Mouse (Mus musculus) thymus, postnatal 4 days (tissue): Measurements from ENCODE around the gene Atp5l.
"Not testable (repeated sequence)": the region's sequence is repeated elsewhere in the genome, so short reads cannot be mapped to it uniquely, and the experiment has no call there.

ENCODE experiments used
- DNase-seq: peaks from one replicate; pipeline ENCODE4 v3.0.0; 2021

Atp5l gene

GRCm38 (mm10) chr9:44920374-44921122 lies at the start of gene Atp5l:
TSS of gene Atp5l (minus strand) at chr9:44920742.
- peak; percentile 86 for DNase-seq

GRCm38 (mm10) chr9:44969450-44969849 lies 48.9 kb upstream of the Atp5l start:
- DNase-seq: no peak

DNA sequence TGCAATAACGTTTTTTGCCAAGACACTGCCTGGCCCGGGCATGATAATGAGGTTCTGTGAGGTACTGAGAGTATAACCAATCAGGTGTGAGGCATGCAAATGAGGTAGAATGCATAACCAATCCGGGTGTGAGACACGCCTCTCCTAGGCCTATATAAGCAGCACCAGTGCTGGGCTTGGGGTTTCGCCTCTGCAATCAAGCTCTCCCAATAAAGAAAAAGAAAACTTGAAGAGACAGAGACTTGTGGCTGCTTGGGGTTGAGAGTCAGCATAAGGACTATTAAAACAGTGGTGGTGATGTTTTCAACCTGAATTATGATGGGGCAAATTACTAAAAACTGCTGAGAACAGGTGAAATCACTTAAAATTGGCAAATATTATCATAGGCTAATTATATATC lies 47.2 kb upstream of the Atp5l start:
- DNase-seq: not testable (repeated sequence)

DNA sequence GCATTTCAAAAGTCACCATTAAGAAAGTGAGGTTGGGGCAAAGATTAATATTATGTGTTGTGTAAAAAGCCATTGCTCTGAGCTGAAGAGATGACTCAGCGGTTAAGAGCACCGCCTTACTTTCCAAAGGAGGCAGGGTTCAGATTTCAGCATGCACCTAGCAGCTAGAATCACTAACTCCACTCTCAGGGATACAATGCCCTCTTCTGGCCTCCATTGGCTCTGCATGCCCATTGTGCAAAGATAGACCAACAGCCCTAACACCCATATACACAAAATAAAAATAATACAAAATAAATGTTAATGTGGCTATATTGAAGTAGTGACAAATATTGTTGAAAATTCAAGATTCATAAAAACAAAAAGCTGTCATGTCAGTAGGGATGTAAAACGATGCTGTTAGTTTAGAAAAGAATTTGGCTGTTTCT lies 46.3 kb upstream of the Atp5l start:
- peak; percentile 90 for DNase-seq

GRCm38 (mm10) chr9:44965833-44966466 lies 45.4 kb upstream of the Atp5l start:
- DNase-seq: no peak

- peak; percentile 99 for DNase-seq
These were observed 44.7 kb upstream of the Atp5l start, which contains the start of gene Ube4a for GRCm38 (mm10) chr9:44965126-44965832. TSS of gene Ube4a (minus strand) at chr9:44965600.

DNA sequence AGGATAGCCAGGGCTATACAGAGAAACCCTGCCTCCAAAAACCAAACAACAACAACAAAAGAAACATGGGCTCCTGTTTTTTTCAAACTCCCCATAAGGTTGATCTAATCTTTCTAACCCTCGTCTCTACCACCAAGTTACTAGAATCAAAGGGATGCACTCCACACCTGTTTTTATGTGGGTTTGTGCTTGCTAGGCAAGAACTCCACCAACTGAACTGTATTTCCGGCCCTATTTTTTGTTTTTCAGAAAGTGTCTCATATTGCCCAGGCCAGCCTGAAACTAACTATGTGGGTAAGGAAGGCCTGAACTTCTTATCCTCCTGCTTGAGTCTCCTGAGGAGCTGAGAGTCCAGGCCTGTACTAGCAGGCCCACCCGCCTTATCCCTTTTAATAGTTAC lies 33.9 kb upstream of the Atp5l start:
- no peak for DNase-seq

DNA sequence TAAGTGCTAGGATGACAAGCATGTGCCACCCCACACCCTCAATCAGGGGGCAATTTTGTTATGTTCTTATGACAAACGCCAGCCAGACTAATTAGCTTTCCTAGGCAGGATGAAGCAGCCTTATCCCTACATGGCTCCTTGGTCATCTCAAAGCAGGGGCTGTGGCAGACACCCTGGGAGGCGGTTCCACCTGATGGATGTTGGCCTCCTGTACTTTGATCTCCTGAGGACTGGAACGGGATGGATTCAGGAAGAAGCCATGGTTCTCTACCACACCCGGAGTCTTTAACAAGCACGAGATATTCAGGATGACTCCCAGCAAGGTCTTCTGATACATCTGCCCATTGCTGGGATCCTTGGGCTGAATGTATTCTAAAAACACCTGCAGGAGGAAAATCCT lies 27.3 kb upstream of the Atp5l start:
- no peak for DNase-seq

DNA sequence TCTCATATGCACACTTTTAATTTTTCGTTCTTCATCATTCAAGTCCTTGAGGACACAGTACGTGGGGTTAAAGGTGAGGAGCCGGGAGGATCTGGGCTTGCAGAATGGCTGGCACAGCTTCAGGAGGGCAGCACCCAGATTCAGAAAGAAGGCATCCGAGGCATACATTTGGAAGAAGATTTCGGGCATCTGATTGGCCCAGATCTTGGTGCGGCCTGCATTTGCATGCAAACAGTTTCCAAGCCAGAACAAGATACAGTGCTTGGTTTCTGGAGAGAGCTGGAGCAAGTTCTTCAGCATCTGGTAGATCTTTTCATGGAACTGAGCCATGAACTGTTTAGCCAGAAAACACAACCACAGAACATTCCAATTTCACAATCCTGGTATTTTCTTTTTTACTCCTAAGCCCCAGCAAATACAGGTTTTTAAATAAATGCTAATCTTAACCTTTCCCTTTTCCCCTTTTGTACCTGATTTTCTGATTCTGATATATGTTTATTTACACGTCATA lies 25.7 kb upstream of the Atp5l start:
- no peak for DNase-seq

DNA sequence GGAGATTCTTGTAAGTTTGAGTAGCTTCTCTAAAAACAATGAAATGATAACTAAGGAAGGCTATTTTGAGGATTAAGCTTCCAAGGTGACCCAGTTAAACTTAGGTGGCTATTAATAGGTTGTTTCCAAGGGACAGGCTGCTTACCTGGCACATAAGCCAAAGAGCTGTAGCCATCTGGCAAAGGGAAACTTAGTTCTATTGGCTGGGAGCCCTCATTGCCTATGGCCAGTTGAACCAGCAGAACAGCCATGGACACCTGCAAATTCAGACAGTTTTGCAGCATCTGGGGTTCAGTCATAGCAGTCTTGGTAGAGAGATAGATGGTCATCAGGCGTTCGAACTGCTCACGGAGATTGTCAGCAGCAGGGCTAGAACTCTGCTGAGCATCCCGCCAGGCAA lies 21.9 kb upstream of the Atp5l start:
- no peak for DNase-seq

- DNase-seq: no peak
These were observed 21.2 kb upstream of the Atp5l start for GRCm38 (mm10) chr9:44941756-44942155.

GRCm38 (mm10) chr9:44921543-44921942 lies 1.0 kb upstream of the Atp5l start:
- no peak for DNase-seq

- no peak for DNase-seq
These were observed 554 bp upstream of the Atp5l start for GRCm38 (mm10) chr9:44921123-44921468.

- no peak for DNase-seq
These were observed 936 bp downstream of the Atp5l start for GRCm38 (mm10) chr9:44919606-44920005.

GRCm38 (mm10) chr9:44916196-44916595 lies 4.3 kb downstream of the Atp5l start:
- peak; percentile 80 for DNase-seq

DNA sequence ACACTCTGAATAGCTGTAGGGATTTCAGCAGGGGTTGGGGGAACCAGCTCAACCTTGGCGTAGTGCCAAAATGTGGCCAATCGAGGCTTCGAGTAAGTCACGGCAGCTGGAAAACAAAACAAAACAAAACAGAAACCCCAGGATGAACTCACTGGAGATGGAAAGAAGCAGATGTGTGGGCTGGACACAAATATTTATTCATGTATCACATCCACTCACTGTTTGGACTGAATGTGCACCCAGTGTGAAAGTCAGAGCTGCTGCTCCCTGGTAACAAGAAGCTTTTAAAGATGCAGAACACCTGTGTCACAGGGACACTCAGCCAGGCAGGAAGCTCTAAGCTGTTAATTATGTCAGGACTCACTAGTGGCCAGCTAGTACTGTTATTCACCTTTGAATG lies 5.8 kb downstream of the Atp5l start:
- DNase-seq: no peak

- DNase-seq: no peak
These were observed 9.2 kb downstream of the Atp5l start for GRCm38 (mm10) chr9:44911365-44911764.

- DNase-seq: no peak
These were observed 14.9 kb downstream of the Atp5l start for GRCm38 (mm10) chr9:44905620-44906019.

DNA sequence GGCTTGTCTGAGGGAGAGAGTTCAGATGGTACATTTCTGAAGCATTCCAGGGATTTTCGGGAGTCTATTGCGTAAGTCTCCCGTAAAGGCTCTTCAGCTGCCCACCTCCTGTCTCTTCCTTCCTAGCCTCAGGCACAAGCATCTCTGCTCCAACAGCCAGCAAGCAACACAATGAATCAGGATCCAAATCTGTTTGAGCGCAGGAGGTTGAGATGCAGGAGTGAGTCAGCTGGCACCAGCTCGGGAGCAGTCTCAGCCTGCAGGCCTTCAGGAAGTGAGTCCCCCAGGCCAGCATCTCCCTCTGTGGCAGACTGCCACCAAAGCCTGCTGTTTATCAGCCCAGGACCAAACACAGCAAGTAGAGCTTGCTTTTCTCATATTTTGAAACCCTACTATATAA lies 15.6 kb downstream of the Atp5l start:
- no peak for DNase-seq

DNA sequence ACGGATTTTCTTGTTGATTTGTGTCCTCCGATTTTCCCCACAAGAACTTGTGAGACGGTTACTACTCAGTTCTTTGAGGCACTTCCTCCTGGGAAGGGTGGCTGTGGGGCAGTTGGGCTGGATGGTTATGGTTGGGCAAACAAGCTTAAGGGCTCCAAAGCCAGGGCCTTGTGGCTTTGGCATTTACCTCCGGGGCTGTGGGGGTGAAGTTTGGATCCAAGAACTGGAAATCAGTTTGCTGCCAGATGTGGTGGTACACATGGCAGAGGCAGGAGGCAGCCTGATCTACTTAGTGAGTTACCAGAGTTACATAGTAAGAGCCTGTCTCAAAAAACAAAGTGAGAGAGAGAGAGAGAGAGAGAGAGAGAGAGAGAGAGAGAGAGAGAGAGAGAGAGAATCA lies 16.7 kb downstream of the Atp5l start:
- no peak for DNase-seq

- peak; percentile 62 for DNase-seq
These were observed 20.1 kb downstream of the Atp5l start for GRCm38 (mm10) chr9:44900402-44900801.

- DNase-seq: no peak
These were observed 20.8 kb downstream of the Atp5l start for GRCm38 (mm10) chr9:44899716-44900115.

DNA sequence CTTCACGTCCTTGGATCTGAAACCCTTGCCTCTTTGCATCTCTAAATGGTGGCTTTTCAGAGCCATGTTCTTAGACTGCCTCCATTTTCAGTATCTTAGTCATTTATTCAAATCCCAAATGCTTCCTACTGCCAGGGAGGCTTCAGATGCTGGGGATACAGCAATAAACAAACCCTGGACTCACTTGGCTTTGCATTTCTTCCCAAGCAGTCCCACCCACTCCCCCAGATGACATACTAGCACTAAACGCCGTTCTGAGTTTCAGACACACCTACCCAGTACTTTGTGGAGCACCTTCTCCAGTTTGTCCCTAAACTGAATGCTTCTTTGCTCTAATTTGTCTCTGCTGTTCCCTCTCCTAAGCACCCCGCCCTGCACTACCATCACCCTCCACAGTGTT lies 23.5 kb downstream of the Atp5l start:
- no peak for DNase-seq

- no peak for DNase-seq
These were observed 27.9 kb downstream of the Atp5l start for GRCm38 (mm10) chr9:44892664-44893063.
